Mouse (Mus musculus): Measurements from ENCODE around the gene Frmpd4.

DNA sequence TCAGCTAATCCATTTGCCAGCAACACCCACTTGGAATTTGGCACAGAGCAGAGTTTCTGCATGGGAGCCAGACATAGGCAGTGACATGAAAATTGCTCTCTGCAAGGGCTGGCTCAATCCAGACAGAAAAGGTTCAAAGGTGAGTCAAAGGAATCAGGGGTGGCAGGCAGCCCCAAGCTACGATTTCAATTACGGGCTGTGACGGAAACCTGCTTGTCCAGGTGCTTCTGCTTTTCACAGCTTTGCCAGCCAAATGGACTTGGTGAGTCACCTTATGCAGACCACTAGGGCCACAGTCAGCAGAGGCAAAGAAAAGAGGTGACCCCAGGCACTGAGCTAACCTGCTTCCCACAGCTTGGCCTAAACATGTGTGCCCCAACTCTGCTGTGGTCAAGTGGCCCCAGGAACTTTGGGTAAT is 857.5 kb downstream of the Frmpd4 start:
- TF ChIP-seq CTCF (IDR thresholded peaks at IDR 0.05; ENCODE audit: extremely low read depth, insufficient read depth, low read length) (no peak), POLR2A (IDR thresholded peaks at IDR 0.05; ENCODE audit: extremely low read depth, insufficient read depth, low read length) (no peak)
